Mouse (Mus musculus): ENCODE results near the gene Ica1. TPM values are rescaled to one million over a fixed set of nuclear protein-coding genes. Genes with fewer than 3 reads are reported as not detected.

Ica1 gene
- 1 to 10 TPM; 6.3 to 9.1 TPM for total RNA-seq (2021)
- long read RNA-seq, experiment 1, transcript Ica1-201 (14 exons, 2,075 nt): major isoform, 6 of 10 reads
- long read RNA-seq, experiment 1, partial matches to known transcripts: 0 of 10 reads
- long read RNA-seq, experiment 1, other reads (novel, unspliced or antisense): 4 of 10 reads
- long read RNA-seq, experiment 2, partial matches to known transcripts: 0 of 4 reads
- long read RNA-seq, experiment 2, other reads (novel, unspliced or antisense): 2 of 4 reads

- intact Hi-C loops (cut with DNase I): no loop called here
Measured at GRCm38 (mm10) chr6:8778296-8778649, at the start of gene Ica1. Ica1 (minus strand) TSS chr6:8778488.

GRCm38 (mm10) chr6:8819866-8820265, 41.6 kb upstream of the Ica1 start:
- DNase-seq: no peak
- intact Hi-C loops (cut with DNase I): no loop called here

More at GRCm38 (mm10) chr6:8778296-8778649, at the start of gene Ica1:
- DNase-seq: no peak

GRCm38 (mm10) chr6:8814332-8815002, 36.2 kb upstream of the Ica1 start:
- intact Hi-C loops (cut with DNase I): no loop called here
- no peak for DNase-seq

DNA sequence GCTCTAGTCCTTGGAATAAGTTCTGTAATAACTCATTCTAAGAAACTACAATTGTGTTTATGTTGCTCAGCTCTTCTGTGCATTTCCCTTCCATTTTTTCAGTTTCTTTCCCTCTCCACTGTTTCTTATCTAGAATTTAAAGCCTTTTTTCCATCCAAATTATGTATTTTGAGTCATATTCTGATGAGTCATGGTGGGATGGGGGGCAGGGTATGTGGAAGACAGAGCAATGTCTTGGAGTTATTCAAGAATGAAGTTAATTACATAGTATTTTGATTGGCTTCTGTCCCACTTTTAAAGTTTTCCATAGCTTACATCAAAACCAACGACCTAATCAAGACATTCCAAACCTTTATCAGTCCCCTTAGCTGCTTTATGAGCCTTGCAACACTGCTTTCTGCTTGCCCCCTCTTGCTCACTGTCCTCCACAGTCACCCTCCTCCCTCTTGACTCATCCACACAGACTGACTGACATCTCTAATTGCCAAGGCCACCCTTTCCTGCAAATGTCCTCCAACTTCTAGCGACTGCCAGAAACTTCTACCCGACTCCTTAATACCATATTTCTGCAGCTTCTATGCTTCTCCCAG, 24.4 kb upstream of the Ica1 start:
- DNase-seq: no peak
- intact Hi-C loops (cut with DNase I): no loop called here

DNA sequence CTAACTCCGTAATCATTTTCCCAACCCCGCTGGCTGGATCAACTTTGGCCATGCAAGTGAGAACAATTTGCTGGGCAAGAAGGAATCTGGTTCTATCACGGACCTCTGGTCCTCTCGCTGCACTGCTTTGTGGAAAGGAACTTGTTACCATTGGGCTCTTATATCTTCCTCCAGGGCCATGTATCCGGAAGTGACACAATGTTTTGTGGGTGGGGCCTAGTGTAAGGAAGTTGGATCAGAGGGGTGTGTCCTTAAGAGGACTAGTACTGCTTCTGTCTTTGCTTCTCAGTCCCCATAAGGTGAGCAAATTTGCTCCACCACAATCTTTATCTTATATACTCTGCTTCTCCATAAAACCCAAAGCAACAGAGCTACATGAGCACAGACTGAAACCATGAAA, 14.1 kb upstream of the Ica1 start:
- intact Hi-C loops (cut with DNase I): no loop called here
- no peak for DNase-seq

GRCm38 (mm10) chr6:8791781-8792180, 13.5 kb upstream of the Ica1 start:
- intact Hi-C loops (cut with DNase I): no loop called here

GRCm38 (mm10) chr6:8780618-8781017, 2.3 kb upstream of the Ica1 start:
- no peak for DNase-seq
- intact Hi-C loops (cut with DNase I): no loop called here

More at GRCm38 (mm10) chr6:8791781-8792180, 13.5 kb upstream of the Ica1 start:
- no peak for DNase-seq

DNA sequence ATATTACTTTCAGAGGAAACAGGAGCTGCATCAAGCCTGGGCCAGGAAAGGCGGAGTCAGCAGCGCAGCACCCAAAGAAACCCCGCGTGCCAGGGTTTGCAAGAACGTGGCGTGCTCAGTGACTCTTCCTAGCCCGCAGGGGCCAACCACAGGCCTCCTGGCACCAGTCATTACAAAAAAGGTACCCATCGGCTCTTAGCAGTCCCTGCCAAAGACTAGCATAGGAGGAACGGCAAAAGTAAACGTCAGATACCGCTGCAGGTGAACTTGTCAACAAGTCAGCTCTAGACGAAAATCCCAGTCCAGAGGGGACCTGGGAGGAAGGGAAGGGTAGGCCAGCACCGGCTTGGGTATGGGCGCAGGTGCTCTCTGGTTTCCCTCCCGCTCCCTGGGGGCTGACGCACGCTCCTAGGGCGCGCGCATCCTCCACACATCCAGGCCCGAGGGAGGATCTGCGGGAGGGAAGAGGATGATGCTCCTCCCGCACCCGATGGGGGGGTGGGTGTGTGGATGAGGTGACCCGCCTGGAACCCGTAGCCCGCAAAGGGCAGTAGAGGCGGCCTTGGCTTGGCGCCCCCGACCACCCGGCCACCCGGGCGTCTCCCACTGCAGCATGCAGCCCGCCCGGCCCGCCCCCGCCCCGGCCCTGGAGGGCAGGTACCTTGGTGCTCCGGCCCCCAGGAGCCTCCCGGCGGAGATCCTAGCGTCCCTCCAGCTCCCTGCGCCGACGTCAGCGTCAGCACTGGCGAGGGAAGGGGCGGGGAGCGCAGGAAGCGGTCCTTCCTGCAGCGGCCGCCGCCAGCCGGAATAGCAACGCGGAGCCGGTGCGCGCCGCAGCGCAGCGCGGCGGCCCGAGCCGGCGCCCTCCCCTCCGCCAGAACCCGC, 635 bp downstream of the Ica1 start:
- intact Hi-C loops (cut with DNase I): no loop called here
- DNase-seq: peak; percentile 70 to 73

- no peak for DNase-seq
- intact Hi-C loops (cut with DNase I): no loop called here
Measured at GRCm38 (mm10) chr6:8771539-8771938, 6.7 kb downstream of the Ica1 start.

DNA sequence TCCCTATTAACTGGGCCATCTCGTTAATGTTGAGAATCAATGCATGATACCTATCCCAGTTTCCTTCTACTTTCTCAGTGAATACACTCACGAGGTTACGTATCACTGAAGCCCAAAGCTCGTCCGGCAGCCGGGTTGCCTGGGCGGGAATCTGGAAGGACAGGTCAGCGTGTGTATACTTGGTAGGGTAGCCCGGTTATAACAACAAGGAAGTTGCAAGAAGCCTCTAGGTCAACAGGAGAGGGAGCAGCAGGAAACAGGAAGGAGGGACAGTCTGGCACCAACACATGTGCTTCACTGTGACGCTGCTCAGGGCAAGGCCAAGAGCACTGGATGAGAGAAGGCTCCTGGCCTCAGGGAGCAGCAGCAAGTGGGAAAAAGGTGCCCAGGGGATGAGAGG, 7.9 kb downstream of the Ica1 start:
- intact Hi-C loops (cut with DNase I): no loop called here
- DNase-seq: peak; percentile 2 to 8

GRCm38 (mm10) chr6:8769803-8770202, 8.5 kb downstream of the Ica1 start:
- DNase-seq: no peak
- intact Hi-C loops (cut with DNase I): no loop called here

GRCm38 (mm10) chr6:8766652-8767051, 11.6 kb downstream of the Ica1 start:
- intact Hi-C loops (cut with DNase I): no loop called here
- DNase-seq: no peak

DNA sequence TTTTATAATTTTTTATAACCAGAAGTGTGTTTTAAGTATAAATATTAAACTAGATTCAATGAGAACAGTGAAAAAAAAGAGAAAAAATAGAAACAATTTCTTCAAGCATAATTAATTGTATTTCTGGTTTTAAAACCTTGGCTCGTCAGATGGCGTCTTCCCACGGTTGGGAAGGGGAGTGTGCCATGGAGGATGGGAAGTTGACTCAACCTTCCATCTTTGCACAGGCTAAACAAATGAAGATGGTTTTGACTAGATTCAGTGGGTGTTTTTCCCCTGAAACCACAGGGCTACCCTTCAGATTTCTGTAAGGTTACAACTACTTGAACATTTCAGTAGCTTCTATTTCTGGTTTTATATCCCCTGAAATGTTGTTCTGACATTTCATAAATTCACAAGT, 12.5 kb downstream of the Ica1 start:
- intact Hi-C loops (cut with DNase I): no loop called here
- no peak for DNase-seq

- intact Hi-C loops (cut with DNase I): no loop called here
- DNase-seq: no peak
Measured at GRCm38 (mm10) chr6:8765064-8765463, 13.2 kb downstream of the Ica1 start.

DNA sequence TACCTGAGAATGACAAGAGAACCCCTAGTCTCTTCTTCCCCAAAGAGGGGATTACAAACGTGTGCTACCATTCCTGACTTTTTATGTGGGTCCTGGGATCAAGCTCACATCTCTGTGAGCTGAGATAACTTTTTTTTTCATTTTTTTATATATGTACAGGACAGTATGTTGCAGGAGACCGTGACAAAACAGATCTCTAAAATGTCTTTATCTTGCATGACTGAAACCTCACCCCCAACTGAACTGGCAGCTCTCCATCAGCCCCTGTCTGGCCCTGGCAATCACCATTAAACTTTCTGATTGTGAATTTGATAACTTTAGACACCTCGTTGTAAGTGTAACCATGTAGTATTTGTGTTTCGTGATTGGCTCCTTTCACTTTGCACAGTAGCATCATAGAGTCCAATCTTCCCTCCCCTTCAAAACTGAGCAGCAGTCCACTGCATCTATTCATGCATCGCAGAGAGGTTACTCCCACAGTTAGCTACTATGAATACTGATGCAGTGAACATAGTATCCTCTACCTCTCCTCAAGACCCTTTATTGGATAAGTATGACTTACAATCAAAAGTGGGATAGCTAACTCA, 17.5 kb downstream of the Ica1 start:
- intact Hi-C loops (cut with DNase I): no loop called here

GRCm38 (mm10) chr6:8759901-8760300, 18.4 kb downstream of the Ica1 start:
- intact Hi-C loops (cut with DNase I): no loop called here
- DNase-seq: no peak

More for the DNA sequence above, 17.5 kb downstream of the Ica1 start:
- no peak for DNase-seq

DNA sequence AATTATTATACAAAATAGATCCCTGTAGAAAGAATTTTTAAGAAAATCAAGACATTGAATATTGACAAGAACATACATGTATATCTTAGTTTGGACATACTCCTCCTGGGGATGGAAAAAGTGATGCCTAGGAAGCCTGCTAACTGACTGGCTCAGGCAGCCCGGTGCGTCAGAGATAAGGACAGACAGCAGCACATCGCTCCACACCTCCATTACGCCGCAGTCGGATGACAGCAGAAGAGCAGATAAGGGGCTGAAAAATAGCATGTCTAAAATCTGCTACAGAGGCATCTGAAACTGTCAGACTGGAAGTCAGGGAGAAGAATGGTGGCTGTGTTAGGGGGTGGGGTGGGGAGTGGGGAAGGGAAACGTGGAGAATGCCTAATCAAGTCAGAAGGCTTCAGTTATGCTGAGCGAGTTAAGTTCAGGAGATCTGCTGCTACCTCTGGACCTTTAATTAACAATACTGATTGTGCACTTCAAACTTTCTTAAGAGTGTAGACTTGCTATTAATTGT, 22.5 kb downstream of the Ica1 start:
- intact Hi-C loops (cut with DNase I): no loop called here
- DNase-seq: no peak

- intact Hi-C loops (cut with DNase I): no loop called here
- no peak for DNase-seq
Measured at GRCm38 (mm10) chr6:8754486-8754885, 23.8 kb downstream of the Ica1 start.

- intact Hi-C loops (cut with DNase I): no loop called here
- no peak for DNase-seq
Measured at GRCm38 (mm10) chr6:8753723-8754036, 24.6 kb downstream of the Ica1 start.

GRCm38 (mm10) chr6:8752984-8753722, 25.1 kb downstream of the Ica1 start:
- DNase-seq: no peak
- intact Hi-C loops (cut with DNase I): no loop called here

Data from heart, postnatal 14 days (tissue).